Mouse (Mus musculus) testis, adult 10 weeks (tissue): ENCODE data around the gene 1600002K03Rik. TPM values are rescaled to one million over a fixed set of nuclear protein-coding genes. Genes with fewer than 3 reads are reported as not detected.

Experiments
- polyA plus RNA-seq: library from polyadenylated mRNA; stranded (reverse); fragments of 350-450 nt; fragmentation: Illumina TruSeq; extraction: RNeasy Lipid Tissue Mini Kit (QIAGEN cat#74804); gene quantifications from one replicate; pipeline ENCODE4 v1.2.3, GENCODE M21; 2014; ENCODE audit warnings: low read depth, low replicate concordance

The 1600002K03Rik gene
- 1.1 TPM for polyA plus RNA-seq

GRCm38 (mm10) chr10:80172527-80173292 is at the start of gene 1600002K03Rik:
Gene 1600002K03Rik (plus strand): TSS chr10:80172944.

DNA sequence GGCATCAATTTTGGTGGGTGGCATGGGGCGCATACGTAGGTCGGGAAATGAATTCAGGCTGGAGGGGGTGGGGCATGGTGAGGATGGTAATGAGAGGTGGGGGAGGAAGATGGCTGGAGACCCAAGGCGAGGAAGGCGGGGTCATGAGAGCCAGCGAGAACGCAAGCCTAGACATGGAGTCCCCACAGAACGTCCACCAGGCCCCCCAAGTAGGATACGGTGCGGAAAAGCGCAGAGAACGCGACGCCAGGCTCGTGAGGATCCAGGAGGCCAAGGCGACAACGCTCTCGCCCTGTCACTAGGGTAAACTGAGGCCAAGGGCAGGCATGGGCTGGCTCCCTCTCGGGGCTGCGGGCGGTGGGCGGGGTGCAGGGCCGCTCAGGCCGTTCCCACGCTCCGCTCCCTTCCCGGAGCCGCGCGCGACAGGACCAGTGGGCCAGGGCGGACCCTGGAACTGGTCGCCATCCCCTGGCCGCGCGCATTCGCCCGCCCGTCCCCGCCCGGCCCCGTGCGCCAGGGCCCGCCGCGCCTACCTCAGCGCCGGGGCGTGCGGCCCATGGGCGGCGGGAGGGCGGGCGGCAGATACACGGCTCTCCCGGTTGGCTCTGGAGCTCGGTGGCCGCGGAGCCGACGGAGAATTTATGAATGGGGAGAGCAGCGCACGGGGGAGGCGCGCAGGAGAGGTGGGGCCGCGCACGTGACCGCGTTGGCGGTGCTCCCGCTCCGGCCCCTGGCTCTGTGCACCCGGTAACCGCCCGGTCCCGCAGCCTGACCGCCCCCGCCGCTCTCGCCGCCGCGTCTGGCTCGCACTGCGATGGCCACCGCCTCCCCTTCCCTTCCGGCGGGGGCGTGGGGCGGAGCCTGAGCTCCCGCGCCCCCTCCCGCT is 33.9 kb upstream of the 1600002K03Rik start, which contains the start of gene Atp5d:
Gene Atp5d (plus strand): TSS at position 80 of the 886 bp plus-strand sequence.

DNA sequence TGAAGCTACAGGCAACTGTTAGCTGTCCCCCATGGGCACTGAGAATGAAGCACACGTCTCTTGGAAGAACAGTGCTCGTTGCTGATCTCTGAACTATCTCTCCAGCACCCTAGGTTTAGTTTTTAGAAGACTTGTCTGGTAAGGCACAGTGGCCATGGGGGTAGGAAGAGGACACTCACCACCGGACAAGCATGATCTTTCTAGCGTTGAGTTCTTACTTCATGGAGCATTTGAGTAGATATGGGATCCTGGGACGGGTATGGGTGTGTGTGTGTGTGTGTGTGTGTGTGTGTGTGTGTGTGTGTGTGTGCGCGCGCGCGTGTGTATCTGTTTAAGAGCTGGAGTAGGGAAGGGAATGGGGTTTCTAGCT is 32.1 kb upstream of the 1600002K03Rik start, which contains the start of gene Cbarp:
Gene Cbarp (minus strand): TSS at position 170 of the 370 bp plus-strand sequence.

GRCm38 (mm10) chr10:80147719-80148601 is 24.8 kb upstream of the 1600002K03Rik start, which contains the start of gene Midn:
Gene Midn (plus strand): TSS chr10:80148272.

GRCm38 (mm10) chr10:80165392-80166128 is 7.2 kb upstream of the 1600002K03Rik start, which contains the start of gene Cirbp:
Gene Cirbp (plus strand): TSS chr10:80165985.

GRCm38 (mm10) chr10:80179068-80180051 is 6.6 kb downstream of the 1600002K03Rik start, which contains the start of gene Efna2:
Gene Efna2 (plus strand): TSS chr10:80179482.

Other genes starting within 250 kb of the 1600002K03Rik start
- 1.3 TPM for gene Arid3a, start 245.9 kb upstream of the 1600002K03Rik start, polyA plus RNA-seq
- gene Wdr18, start 212.8 kb upstream of the 1600002K03Rik start, polyA plus RNA-seq, result 2.0 TPM
- not detected for gene Grin3b, start 202.2 kb upstream of the 1600002K03Rik start, polyA plus RNA-seq
- 1.0 TPM for gene Tmem259, start 188.6 kb upstream of the 1600002K03Rik start, polyA plus RNA-seq
- gene Cnn2, start 184.4 kb upstream of the 1600002K03Rik start, polyA plus RNA-seq, result 0.48 TPM
- 0.06 TPM for gene Abca7, start 176.4 kb upstream of the 1600002K03Rik start, polyA plus RNA-seq
- not detected for gene Arhgap45, start 156.3 kb upstream of the 1600002K03Rik start, polyA plus RNA-seq
- 0.28 TPM for gene Polr2e, start 133.1 kb upstream of the 1600002K03Rik start, polyA plus RNA-seq
- 260 TPM for gene Gpx4, start 125.8 kb upstream of the 1600002K03Rik start, polyA plus RNA-seq
- gene Sbno2, start 67.4 kb upstream of the 1600002K03Rik start, polyA plus RNA-seq, result 0.52 TPM
- 7.2 TPM for gene Stk11, start 57.1 kb upstream of the 1600002K03Rik start, polyA plus RNA-seq
- 0.21 TPM for gene Atp5d, start 34.3 kb upstream of the 1600002K03Rik start, polyA plus RNA-seq
- not detected for gene Cbarp, start 32.1 kb upstream of the 1600002K03Rik start, polyA plus RNA-seq
- 3.2 TPM for gene Midn, start 24.7 kb upstream of the 1600002K03Rik start, polyA plus RNA-seq
- 37.8 TPM for gene Cirbp, start 7.0 kb upstream of the 1600002K03Rik start, polyA plus RNA-seq
- gene Efna2, start 6.5 kb downstream of the 1600002K03Rik start, polyA plus RNA-seq, result 0.39 TPM
- gene Mum1, start 53.5 kb downstream of the 1600002K03Rik start, polyA plus RNA-seq, result 72.4 TPM
- 0.88 TPM for gene Ndufs7, start 76.2 kb downstream of the 1600002K03Rik start, polyA plus RNA-seq
- 1.2 TPM for gene Gamt, start 88.1 kb downstream of the 1600002K03Rik start, polyA plus RNA-seq
- 43.5 TPM for gene Dazap1, start 88.5 kb downstream of the 1600002K03Rik start, polyA plus RNA-seq
- gene Rps15, start 119.5 kb downstream of the 1600002K03Rik start, polyA plus RNA-seq, result 0.57 TPM
- gene Apc2, start 123.0 kb downstream of the 1600002K03Rik start, polyA plus RNA-seq, result not detected
- gene 2310011J03Rik, start 147.6 kb downstream of the 1600002K03Rik start, polyA plus RNA-seq, result 0.62 TPM
- 3.3 TPM for gene Pcsk4, start 156.6 kb downstream of the 1600002K03Rik start, polyA plus RNA-seq
- gene Reep6, start 157.0 kb downstream of the 1600002K03Rik start, polyA plus RNA-seq, result 35.5 TPM
- 0.31 TPM for gene Adamtsl5, start 175.5 kb downstream of the 1600002K03Rik start, polyA plus RNA-seq
- gene Plk5, start 183.5 kb downstream of the 1600002K03Rik start, polyA plus RNA-seq, result not detected
- 15.6 TPM for gene Mex3d, start 214.7 kb downstream of the 1600002K03Rik start, polyA plus RNA-seq
- gene Mbd3, start 226.6 kb downstream of the 1600002K03Rik start, polyA plus RNA-seq, result 0.49 TPM
- not detected for gene Uqcr11, start 233.9 kb downstream of the 1600002K03Rik start, polyA plus RNA-seq